Mouse (Mus musculus) Muller cell, postnatal 12 days (primary cell): ENCODE results near the gene Oxnad1.
"Not testable (repeated sequence)": the region's sequence is repeated elsewhere in the genome, so short reads cannot be mapped to it uniquely, and the experiment has no call there.

Experiments
- DNase-seq: peaks from one replicate; pipeline ENCODE4 v3.0.0-alpha.2; 2015; ENCODE audit errors: inconsistent ontology term

The Oxnad1 gene

GRCm38 (mm10) chr14:32087584-32088248 lies 2.5 kb downstream of the Oxnad1 start:
- DNase-seq = not testable (repeated sequence)

GRCm38 (mm10) chr14:32091124-32091523 lies 6.0 kb downstream of the Oxnad1 start:
- no peak for DNase-seq

GRCm38 (mm10) chr14:32091704-32092103 lies 6.5 kb downstream of the Oxnad1 start:
- no peak for DNase-seq

GRCm38 (mm10) chr14:32093018-32093417 lies 7.8 kb downstream of the Oxnad1 start:
- DNase-seq = no peak

GRCm38 (mm10) chr14:32093500-32094117 lies 8.4 kb downstream of the Oxnad1 start:
- DNase-seq = no peak

- DNase-seq = no peak
Measured at GRCm38 (mm10) chr14:32095646-32096045, 10.5 kb downstream of the Oxnad1 start.

- DNase-seq = no peak
Measured at GRCm38 (mm10) chr14:32096740-32097139, 11.6 kb downstream of the Oxnad1 start.

GRCm38 (mm10) chr14:32097691-32098090 lies 12.5 kb downstream of the Oxnad1 start:
- no peak for DNase-seq

- no peak for DNase-seq
Measured at GRCm38 (mm10) chr14:32098951-32099350, 13.8 kb downstream of the Oxnad1 start.

- no peak for DNase-seq
Measured at GRCm38 (mm10) chr14:32103556-32103955, 18.4 kb downstream of the Oxnad1 start.

GRCm38 (mm10) chr14:32105663-32106062 lies 20.5 kb downstream of the Oxnad1 start:
- DNase-seq = no peak

GRCm38 (mm10) chr14:32106911-32107310 lies 21.7 kb downstream of the Oxnad1 start:
- no peak for DNase-seq

- DNase-seq = not testable (repeated sequence)
Measured at GRCm38 (mm10) chr14:32112124-32112523, 26.9 kb downstream of the Oxnad1 start.

- DNase-seq = no peak
Measured at GRCm38 (mm10) chr14:32120940-32121919, 36.1 kb downstream of the Oxnad1 start.

- no peak for DNase-seq
Measured at GRCm38 (mm10) chr14:32121920-32122315, 36.7 kb downstream of the Oxnad1 start.

- DNase-seq = no peak
Measured at GRCm38 (mm10) chr14:32124261-32124660, 39.1 kb downstream of the Oxnad1 start.

- not testable (repeated sequence) for DNase-seq
Measured at GRCm38 (mm10) chr14:32125256-32125655, 40.1 kb downstream of the Oxnad1 start.

- no peak for DNase-seq
Measured at GRCm38 (mm10) chr14:32128409-32128808, 43.2 kb downstream of the Oxnad1 start.

- no peak for DNase-seq
Measured at GRCm38 (mm10) chr14:32131836-32132235, 46.7 kb downstream of the Oxnad1 start.

- no peak for DNase-seq
Measured at GRCm38 (mm10) chr14:32134293-32134692, 49.1 kb downstream of the Oxnad1 start.

GRCm38 (mm10) chr14:32136467-32136866 lies 51.3 kb downstream of the Oxnad1 start:
- DNase-seq = not testable (repeated sequence)

- no peak for DNase-seq
Measured at GRCm38 (mm10) chr14:32140359-32140965, 55.3 kb downstream of the Oxnad1 start.
